Mouse (Mus musculus): ENCODE data around the gene Foxn1. TPM values are rescaled to one million over a fixed set of nuclear protein-coding genes. Genes with fewer than 3 reads are reported as not detected.

The Foxn1 gene
- total RNA-seq, 2 experiments from 2014 or later: not detected

GRCm38 (mm10) chr11:78333992-78334391 is 52.4 kb downstream of the Foxn1 start:
- intact Hi-C loops (cut with DNase I): no loop called here
- no peak for DNase-seq

GRCm38 (mm10) chr11:78332676-78333075 is 53.7 kb downstream of the Foxn1 start:
- intact Hi-C loops (cut with DNase I): no loop called here
- no peak for DNase-seq

GRCm38 (mm10) chr11:78328512-78329056 is 57.8 kb downstream of the Foxn1 start:
- intact Hi-C loops (cut with DNase I): loop anchor here (5.0 kb wide), 1 partner anchor 66 kb away; the partner anchor contains the start of gene 2610507B11Rik
- DNase-seq: no peak

DNA sequence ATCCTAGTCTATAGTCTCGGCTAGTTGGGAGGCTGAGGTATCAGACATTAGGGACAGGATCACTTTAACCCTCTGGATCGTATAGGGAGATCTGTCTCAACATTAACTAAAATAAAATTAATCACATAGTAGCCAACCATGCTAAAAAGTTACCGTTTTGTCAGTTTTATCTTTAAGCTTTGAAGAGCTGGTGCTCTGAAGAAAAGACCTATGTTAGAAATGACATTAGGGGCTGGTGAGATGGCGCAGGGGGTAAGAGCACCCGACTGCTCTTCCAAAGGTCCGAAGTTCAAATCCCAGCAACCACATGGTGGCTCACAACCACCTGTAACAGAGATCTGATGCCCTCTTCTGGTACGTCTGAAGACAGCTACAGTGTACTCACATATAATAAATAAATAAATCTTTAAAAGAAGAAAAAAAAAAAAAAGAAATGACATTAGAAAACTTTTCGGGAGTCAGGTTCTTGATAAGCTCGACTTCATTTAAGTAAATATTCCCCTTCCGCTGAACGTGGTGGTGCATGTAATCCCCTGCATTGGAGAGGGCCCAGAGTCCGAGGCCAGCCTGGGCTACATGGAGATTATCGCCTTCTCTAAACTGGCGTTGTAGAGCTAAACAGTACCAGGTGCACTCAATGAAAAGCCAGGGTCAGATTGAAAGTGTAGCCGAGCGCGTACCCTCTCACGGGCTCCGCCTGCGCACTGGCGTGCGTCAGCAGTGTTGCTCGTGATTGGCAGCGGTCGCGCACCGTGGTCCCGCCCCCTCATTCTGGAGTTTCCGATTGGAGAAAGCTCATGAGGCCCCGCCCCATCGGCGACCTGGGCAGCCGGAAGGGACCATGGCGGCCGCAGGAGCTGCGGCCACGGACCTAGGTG is 58.5 kb downstream of the Foxn1 start, which contains the start of gene Pigs:
Gene Pigs, plus strand, starts transcription at position 782 of the 878 bp plus-strand sequence.
- DNase-seq: peak; percentile 98
- intact Hi-C loops (cut with DNase I): loop anchor here (5.0 kb wide), 1 partner anchor 66 kb away; the partner anchor contains the start of gene 2610507B11Rik

- intact Hi-C loops (cut with DNase I): loop anchor here (5.0 kb wide), 1 partner anchor 65 kb away; the partner anchor contains the start of gene 2610507B11Rik
- no peak for DNase-seq
Observed at GRCm38 (mm10) chr11:78327215-78327614, 59.1 kb downstream of the Foxn1 start.

- no peak for DNase-seq
- intact Hi-C loops (cut with DNase I): loop anchor here (5.0 kb wide), 1 partner anchor 63 kb away; the partner anchor contains the start of gene 2610507B11Rik
Observed at GRCm38 (mm10) chr11:78324965-78325364, 61.4 kb downstream of the Foxn1 start.

DNA sequence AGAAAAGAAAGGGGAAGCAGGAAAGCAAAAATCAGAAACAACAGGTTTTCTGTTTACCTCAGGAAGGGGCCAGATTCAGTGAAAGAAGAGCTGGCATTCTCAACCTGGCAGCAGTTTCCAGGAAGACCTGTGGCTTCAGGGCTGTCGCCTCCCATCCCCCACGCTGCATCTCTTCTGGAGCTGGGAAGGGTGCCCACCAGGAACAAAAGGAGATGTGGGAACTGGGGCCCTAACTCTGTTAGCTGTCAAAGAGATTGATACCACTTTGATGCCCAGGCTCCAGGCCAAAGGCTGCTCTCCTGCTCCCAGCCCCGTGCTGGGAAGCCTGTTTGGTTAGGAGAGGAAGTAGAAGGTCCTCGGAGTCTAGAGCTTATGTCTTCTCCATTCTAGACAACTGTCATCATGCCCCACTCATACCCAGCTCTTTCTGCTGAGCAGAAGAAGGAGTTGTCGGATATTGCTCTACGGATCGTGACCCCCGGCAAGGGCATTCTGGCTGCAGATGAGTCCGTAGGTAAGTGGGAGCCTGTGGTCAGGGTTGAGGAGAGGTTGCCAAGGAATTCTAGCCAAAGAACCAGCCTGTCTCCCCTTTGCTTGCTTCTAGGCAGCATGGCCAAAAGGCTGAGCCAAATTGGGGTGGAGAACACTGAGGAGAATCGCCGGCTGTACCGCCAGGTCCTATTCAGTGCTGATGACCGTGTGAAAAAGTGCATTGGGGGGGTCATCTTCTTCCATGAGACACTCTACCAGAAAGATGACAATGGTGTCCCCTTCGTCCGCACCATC is 62.2 kb downstream of the Foxn1 start:
- no peak for DNase-seq

GRCm38 (mm10) chr11:78322860-78323259 is 63.5 kb downstream of the Foxn1 start, which contains the start of gene Aldoc:
Gene Aldoc, plus strand, starts transcription at chr11:78322968.
- DNase-seq: peak; percentile 69 to 73
- intact Hi-C loops (cut with DNase I): no loop called here

More for the DNA sequence above, 62.2 kb downstream of the Foxn1 start:
- intact Hi-C loops (cut with DNase I): no loop called here

DNA sequence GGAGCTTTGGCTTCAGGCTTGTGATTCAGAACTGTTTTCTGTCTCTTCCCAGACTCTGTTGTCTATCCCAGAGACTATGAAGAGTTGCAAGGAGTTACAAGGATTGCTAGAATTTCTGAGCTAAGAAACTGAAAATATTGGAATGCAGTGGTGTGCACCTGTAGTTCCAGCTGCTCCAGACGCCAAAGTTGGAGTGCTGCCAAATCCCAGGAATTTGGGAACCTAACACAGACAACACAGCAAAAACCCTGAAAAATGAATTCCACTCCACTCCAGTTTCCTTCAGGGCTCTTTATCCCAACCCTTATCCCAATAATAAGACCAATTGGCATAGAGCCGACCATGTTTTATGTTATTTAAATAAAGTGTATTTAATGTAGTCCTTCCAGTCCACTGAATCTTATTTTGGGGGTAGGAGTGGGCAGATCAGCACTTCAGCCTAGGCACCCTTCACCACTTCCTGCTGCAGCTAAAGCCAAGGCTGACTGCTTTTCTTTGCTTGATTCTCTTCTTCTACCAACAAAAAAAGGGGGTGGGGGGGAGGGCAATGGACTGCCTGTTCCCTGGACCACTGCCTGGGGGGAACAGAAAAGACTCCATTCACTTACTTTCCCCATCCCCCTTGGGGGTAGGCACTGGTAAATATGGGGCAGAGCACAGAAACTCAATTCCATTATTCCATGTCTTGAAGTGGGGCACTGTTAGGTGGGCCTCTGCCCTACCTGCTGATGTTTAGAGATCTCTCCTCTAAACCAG is 64.1 kb downstream of the Foxn1 start:
- DNase-seq: no peak
- intact Hi-C loops (cut with DNase I): no loop called here

GRCm38 (mm10) chr11:78318411-78318810 is 67.9 kb downstream of the Foxn1 start:
- DNase-seq: no peak
- intact Hi-C loops (cut with DNase I): no loop called here

- intact Hi-C loops (cut with DNase I): no loop called here
- DNase-seq: no peak
Observed at GRCm38 (mm10) chr11:78313662-78314061, 72.7 kb downstream of the Foxn1 start.

- intact Hi-C loops (cut with DNase I): no loop called here
- DNase-seq: no peak
Observed at GRCm38 (mm10) chr11:78310861-78311511, 75.4 kb downstream of the Foxn1 start.

Other genes with a start within 250 kb of the Foxn1 start
- gene Traf4, start 221.0 kb downstream of the Foxn1 start, total RNA-seq (2021): 10 to 100 TPM; 17.5 to 21.0 TPM
- gene Nek8, start 209.9 kb downstream of the Foxn1 start, total RNA-seq (2021): 1 to 10 TPM; 4.5 to 5.4 TPM
- 1 to 10 TPM; 9.1 to 9.4 TPM for gene Tlcd1, start 209.8 kb downstream of the Foxn1 start, total RNA-seq (2021)
- 100 to 1,000 TPM; 965 to 994 TPM for gene Rpl23a, start 203.0 kb downstream of the Foxn1 start, total RNA-seq (2021)
- 10 to 100 TPM; 22.3 to 24.3 TPM for gene Rab34, start 198.1 kb downstream of the Foxn1 start, total RNA-seq (2021)
- gene Proca1, start 193.2 kb downstream of the Foxn1 start, total RNA-seq (2021): 1 to 10 TPM; 1.5 to 3.1 TPM
- gene Sdf2, start 140.8 kb downstream of the Foxn1 start, total RNA-seq (2021): 10 to 100 TPM; 46.4 to 50.6 TPM
- gene Supt6, start 140.6 kb downstream of the Foxn1 start, total RNA-seq (2021): 10 to 100 TPM; 33.7 to 36.6 TPM
- 100 to 1,000 TPM; 180 to 190 TPM for gene 2610507B11Rik, start 124.8 kb downstream of the Foxn1 start, total RNA-seq (2021)
- under 1 TPM; 0.57 to 0.67 TPM for gene BC030499, start 95.7 kb downstream of the Foxn1 start, total RNA-seq (2021)
- 1 to 10 TPM; 8.8 to 9.5 TPM for gene Spag5, start 85.0 kb downstream of the Foxn1 start, total RNA-seq (2021)
- 1 to 10 TPM in 1 of 2 experiments, under 1 TPM in 1; 0.81 to 1.1 TPM for gene Aldoc, start 63.6 kb downstream of the Foxn1 start, total RNA-seq (2021)
- gene Pigs, start 58.1 kb downstream of the Foxn1 start, total RNA-seq (2021): 10 to 100 TPM; 26.4 to 26.8 TPM
- gene Unc119, start 43.1 kb downstream of the Foxn1 start, total RNA-seq (2021): 10 to 100 TPM in 1 of 2 experiments, 1 to 10 TPM in 1; 9.0 to 10.1 TPM
- not detected for gene Slc13a2, start 35.7 kb upstream of the Foxn1 start, total RNA-seq (2021)
- gene Slc46a1, start 79.1 kb upstream of the Foxn1 start, total RNA-seq (2021): 1 to 10 TPM; 1.5 to 2.0 TPM
- gene Sarm1, start 111.2 kb upstream of the Foxn1 start, total RNA-seq (2021): under 1 TPM; 0.22 to 0.30 TPM
- 10 to 100 TPM; 23.4 to 28.4 TPM for gene Vtn, start 112.5 kb upstream of the Foxn1 start, total RNA-seq (2021)
- gene Sebox, start 116.9 kb upstream of the Foxn1 start, total RNA-seq (2021): not detected
- gene Tmem199, start 125.6 kb upstream of the Foxn1 start, total RNA-seq (2021): 10 to 100 TPM; 14.9 to 16.6 TPM
- 100 to 1,000 TPM; 161 to 163 TPM for gene Poldip2, start 125.6 kb upstream of the Foxn1 start, total RNA-seq (2021)
- 10 to 100 TPM; 62.7 to 66.2 TPM for gene Tnfaip1, start 149.8 kb upstream of the Foxn1 start, total RNA-seq (2021)
- 10 to 100 TPM; 50.6 to 53.5 TPM for gene Ift20, start 149.8 kb upstream of the Foxn1 start, total RNA-seq (2021)
- 10 to 100 TPM; 14.5 to 16.8 TPM for gene Tmem97, start 164.2 kb upstream of the Foxn1 start, total RNA-seq (2021)